Mouse (Mus musculus) gonadal fat pad, adult 2 months (tissue): ENCODE results near the gene Ms4a14. TPM values are rescaled to one million over a fixed set of nuclear protein-coding genes. Genes with fewer than 3 reads are reported as not detected.
"Not testable (repeated sequence)": the region's sequence is repeated elsewhere in the genome, so short reads cannot be mapped to it uniquely, and the experiment has no call there.

Experiments used
- DNase-seq: peaks from one replicate; pipeline ENCODE4 v3.0.0-alpha.2; 2012; ENCODE audit warnings: low read depth
- polyA plus RNA-seq: library from polyadenylated mRNA; depleted of rRNA; stranded (reverse); fragments of >200 nt; gene quantifications from 2 replicates; pipeline ENCODE4 v1.2.3, GENCODE M21; 2012; rRNA removed

Ms4a14 gene
- polyA plus RNA-seq, 1 experiment, result 1.0 TPM

- no peak for DNase-seq
Observed at GRCm38 (mm10) chr19:11263549-11263948, 50.7 kb downstream of the Ms4a14 start.

- not testable (repeated sequence) for DNase-seq
Observed at GRCm38 (mm10) chr19:11262932-11263331, 51.3 kb downstream of the Ms4a14 start.

GRCm38 (mm10) chr19:11261522-11261921 lies 52.7 kb downstream of the Ms4a14 start:
- no peak for DNase-seq

Other genes with a start within 250 kb of the Ms4a14 start
- gene Ms4a8a, start 233.4 kb downstream of the Ms4a14 start, polyA plus RNA-seq, result 3.2 and 6.3 TPM in 2 replicates
- gene 1700017D01Rik, start 183.6 kb downstream of the Ms4a14 start, polyA plus RNA-seq, result 0.66 and 1.0 TPM in 2 replicates
- not detected in 2 replicates for gene 1700025F22Rik, start 149.1 kb downstream of the Ms4a14 start, polyA plus RNA-seq
- 0.11 and 0.37 TPM in 2 replicates for gene Ms4a13, start 117.7 kb downstream of the Ms4a14 start, polyA plus RNA-seq
- gene Ms4a12, start 82.0 kb downstream of the Ms4a14 start, polyA plus RNA-seq, result not detected in 2 replicates
- 0.20 and 0.26 TPM in 2 replicates for gene Ms4a1, start 48.2 kb downstream of the Ms4a14 start, polyA plus RNA-seq
- 0.22 and 1.2 TPM in 2 replicates for gene Ms4a5, start 30.6 kb downstream of the Ms4a14 start, polyA plus RNA-seq
- gene Ms4a7, start 21.7 kb upstream of the Ms4a14 start, polyA plus RNA-seq, result 3.4 and 4.2 TPM in 2 replicates
- gene Ms4a4a, start 61.1 kb upstream of the Ms4a14 start, polyA plus RNA-seq, result 1.1 and 1.2 TPM in 2 replicates
- 0.51 and 1.3 TPM in 2 replicates for gene Ms4a4c, start 90.3 kb upstream of the Ms4a14 start, polyA plus RNA-seq
- 1.7 and 1.8 TPM in 2 replicates for gene Ms4a4b, start 129.1 kb upstream of the Ms4a14 start, polyA plus RNA-seq
- gene Ms4a6c, start 154.9 kb upstream of the Ms4a14 start, polyA plus RNA-seq, result 5.4 and 6.0 TPM in 2 replicates
- gene Gm8369, start 171.5 kb upstream of the Ms4a14 start, polyA plus RNA-seq, result 0.18 and 0.34 TPM in 2 replicates
- 6.3 and 7.7 TPM in 2 replicates for gene Ms4a6b, start 202.1 kb upstream of the Ms4a14 start, polyA plus RNA-seq
- 14.1 and 14.6 TPM in 2 replicates for gene Ms4a4d, start 222.3 kb upstream of the Ms4a14 start, polyA plus RNA-seq